Mouse (Mus musculus) lung, postnatal 36 days (tissue): ENCODE data around the gene Chrna10.

ENCODE experiments used
- DNase-seq: peaks from one replicate; pipeline ENCODE4 v3.0.0; 2022; ENCODE audit warnings: mixed read lengths

Chrna10 gene

DNA sequence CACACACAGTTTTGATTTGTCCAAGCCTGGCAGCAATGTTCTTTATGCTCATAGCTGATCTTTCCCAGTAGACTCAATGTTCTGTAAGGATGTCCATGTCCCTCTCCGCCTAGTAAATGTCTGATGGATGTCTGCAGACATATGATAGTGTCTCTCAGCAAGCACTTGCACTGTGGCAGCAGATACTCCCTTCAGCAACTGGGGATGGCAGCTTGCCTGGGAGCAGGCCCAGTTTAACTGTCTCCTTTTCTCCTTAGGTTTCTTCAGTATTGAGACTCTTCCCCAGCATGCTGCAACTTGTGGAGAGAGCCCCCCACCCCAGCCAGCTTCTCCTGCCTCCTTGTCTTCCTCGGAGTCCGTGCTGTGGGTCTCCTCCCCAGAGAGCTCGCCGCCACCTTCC, 34.8 kb downstream of the Chrna10 start:
- DNase-seq: no peak

DNA sequence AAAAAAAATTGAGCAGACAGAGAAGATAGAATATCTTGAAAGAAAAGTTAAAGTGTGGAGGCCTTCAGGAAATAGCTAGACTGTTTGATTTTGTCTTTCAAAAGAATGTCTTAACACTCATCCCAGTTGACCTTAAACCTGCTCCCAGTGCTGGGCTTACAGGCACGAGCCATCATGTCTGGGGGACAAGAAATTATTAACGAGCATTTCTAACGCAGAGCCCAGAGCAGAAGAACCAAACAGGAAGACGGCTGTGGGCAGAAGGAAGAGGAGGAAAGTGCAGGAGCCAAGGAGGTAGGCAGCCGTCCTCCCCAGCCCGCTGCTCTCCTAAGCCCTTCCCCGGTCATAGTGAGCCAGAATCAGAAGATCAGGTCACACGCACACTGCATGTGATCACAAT, 36.3 kb downstream of the Chrna10 start:
- no peak for DNase-seq

DNA sequence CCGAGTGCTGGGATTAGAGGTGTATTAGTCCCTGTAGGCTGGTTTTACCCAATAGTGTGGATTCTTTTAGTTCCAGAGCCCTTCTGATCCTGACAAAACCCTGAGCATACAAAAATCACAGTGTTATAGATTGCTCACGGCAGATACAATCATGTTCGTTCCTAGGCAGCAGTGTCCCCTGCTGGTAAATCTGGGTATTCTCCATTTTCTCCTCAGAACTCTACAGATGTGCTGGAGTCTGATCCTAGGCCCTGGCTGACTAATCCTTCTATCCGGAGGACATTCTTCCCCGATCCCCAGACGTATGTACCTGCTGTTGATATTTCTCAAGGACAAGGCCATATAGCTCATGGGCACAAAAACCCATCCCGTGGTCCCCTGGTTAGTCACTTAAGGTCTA, 38.1 kb downstream of the Chrna10 start:
- peak; percentile 63 for DNase-seq

DNA sequence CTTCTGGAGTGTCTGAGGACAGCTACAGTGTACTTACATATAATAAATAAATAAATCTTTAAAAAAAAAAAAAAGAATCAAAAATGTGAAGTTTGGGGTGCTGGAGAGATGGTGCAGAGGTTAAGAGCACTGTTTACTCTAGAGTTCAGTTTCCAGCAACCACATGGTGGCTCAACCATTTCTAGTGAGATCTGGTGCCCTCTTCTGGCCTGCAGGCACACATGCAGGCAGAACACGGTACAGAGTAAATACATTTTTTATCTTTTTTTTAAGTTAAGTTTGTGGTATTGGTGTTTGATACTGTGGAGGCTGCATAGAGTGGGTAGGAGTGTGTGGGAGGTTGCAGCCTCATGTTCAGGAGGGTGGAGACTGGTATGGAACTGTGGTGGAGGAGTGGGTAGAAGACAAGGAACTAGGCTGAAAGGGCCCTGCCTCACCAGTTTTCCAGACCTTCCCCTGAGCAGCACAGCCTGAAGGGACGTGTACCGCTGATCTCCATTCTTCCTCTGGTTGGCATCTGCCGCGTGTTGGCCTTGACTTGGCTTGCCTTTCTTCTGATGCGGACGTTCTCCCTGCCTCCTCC, 39.8 kb downstream of the Chrna10 start:
- peak; percentile 31 for DNase-seq

DNA sequence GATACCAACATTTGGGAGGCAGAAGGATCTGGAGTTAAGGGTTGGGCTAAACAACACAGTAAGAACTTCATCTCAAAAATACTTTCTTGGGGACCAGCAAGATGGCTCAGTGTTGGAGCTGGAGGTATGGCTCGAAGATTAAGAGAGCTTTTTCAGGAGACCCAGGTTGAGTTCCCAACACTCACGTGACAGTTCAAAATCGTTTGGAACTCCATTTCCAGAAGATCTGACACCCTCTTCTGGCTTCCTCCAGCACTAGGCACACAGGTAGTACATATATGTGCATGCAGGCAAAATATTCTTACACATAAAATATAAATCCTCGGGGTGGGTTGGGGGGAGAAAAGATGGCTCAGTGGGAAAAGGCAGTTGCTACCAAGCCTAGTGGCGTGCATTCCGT, 50.3 kb downstream of the Chrna10 start:
- no peak for DNase-seq

DNA sequence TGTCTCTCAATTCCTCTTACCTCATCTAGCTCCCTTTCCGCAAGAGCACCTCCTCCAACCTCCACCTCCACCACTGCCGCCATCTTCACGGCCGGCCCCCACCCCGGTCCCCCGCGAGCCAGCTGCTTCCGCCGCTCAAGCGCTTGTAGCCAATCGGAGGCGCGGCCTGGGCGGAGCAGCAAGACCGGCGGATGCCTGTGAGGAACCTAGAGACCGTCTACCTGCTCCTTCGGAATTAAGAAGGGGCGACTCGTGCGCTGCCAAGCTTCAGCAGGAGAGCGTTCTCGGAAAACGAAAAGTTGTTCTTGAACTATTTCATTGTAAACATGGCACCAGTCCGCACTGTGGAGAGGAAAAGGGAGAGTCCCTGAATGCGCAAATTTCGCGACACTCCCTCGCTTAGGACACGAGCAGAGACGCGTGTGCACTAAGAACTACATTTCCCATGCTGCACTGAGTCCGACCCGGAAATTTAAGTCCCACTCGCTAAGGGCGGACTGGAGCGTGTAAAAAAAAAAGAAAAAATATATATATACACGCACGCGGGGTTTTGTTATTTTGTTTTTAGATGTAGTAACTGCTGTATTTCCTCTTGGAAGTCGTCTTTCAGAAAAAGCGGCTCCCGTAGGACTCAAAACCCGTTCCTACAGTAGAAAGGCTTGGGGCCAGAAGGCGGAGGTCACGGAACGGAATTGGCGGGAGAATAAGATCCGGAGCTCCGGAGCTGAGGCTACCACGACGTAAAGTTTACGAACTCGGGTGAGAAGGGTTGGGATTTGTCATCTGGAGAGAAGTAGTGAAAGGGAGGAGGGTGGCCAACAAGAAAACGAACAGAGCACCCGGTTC, 51.4 kb downstream of the Chrna10 start, which contains the start of the genes Rnf121, Xndc1 and Xntrpc:
Gene Rnf121 (minus strand): TSS at position 424 of the 846 bp plus-strand sequence.
Gene Xndc1 (plus strand): TSS at position 466 of the 846 bp plus-strand sequence.
Gene Xntrpc (plus strand): TSS at position 668 of the 846 bp plus-strand sequence.
- DNase-seq: peak; percentile 94

DNA sequence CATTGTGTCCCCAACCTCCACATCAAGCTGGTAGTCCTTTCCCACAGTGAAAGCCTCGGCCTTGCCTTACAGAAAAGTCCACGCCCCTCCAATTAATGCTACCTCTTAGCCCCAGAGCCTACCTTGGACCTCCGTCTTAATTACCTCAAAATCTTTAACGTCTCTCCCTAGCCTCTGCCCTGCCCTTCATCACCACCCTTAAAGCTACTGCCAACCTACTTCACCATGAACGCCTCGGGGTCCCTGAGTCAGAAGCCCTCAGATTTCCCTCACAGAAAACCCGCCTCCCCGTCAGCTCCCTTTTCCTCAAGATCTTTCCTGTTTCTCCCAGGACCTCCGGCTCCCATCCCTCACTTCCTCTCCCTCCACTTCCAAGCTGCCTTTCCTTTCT, 52.0 kb downstream of the Chrna10 start:
- no peak for DNase-seq

DNA sequence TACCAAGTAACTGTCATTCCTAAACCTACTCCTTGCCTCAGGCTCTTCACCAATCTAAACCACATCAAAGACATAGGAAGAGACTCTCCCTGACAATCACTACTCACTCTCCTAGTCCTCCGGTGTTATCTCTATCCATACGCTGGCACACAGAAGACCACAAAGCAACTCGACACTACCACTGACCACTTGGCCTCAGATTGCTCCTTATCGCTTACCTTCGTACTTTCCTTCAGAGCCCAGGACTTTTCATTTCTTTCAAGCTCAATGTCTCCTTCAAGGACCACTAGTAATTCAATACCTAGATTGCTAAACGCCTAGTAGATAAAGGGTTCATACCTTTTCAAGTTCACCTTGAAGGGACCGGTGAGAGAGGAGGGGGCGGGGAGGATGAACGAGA, 52.7 kb downstream of the Chrna10 start:
- DNase-seq: no peak

DNA sequence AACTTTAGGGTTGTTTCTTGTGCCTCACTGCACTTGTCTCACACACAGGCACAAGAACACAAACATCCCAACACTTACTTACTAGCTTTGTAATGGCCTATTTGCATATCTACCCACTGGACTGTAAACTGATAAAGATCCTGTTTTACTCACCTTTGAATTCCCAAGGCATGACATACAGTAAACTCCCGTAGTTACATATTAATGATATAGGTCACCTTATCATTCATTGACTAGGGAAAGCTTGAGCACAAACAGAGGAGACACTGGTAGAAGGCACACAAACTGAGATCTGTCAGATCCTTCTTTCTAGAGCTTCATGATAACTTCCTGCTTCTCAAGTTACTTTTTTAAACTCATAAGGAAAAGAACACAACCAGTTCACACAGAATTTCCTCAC, 54.4 kb downstream of the Chrna10 start:
- no peak for DNase-seq

DNA sequence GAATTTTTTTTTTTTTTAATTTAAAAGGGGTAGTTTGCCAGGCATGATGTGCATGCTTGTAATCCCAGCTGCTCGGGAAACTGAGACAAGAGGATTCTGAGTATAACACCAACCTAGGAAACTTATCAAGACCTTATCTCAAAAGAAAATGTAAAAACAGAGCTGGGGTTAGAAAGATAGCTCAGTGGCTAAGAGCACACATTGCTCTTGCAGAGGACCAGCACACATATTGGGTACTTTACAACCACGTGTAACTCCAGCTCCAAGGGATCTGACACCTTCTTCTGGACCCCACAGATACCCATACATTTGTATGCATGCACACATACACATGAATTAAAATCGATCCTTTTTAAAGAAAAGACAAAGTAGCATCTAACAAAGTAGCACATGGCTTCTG, 55.3 kb downstream of the Chrna10 start:
- DNase-seq: no peak
